Mouse (Mus musculus) CH12.LX (cell line): ENCODE measurements around the gene Frem2. TPM values are rescaled to one million over a fixed set of nuclear protein-coding genes. Genes with fewer than 3 reads are reported as not detected.

ENCODE experiments used
- DNase-seq: peaks from one replicate; pipeline ENCODE4 v3.0.0-alpha.2; 2013; ENCODE audit errors: extremely low read depth
- H3K27ac ChIP-seq: 2 replicates; pipeline ENCODE4 v1.5.1; 2012; ENCODE audit warnings: low read depth, mild to moderate bottlenecking, control low read depth, moderate library complexity; ENCODE audit not compliant: insufficient read depth
- H3K27me3 ChIP-seq: replicated peaks from 2 replicates; pipeline ENCODE3; 2012; ENCODE audit warnings: inconsistent platforms
- H3K36me3 ChIP-seq, 2 experiments: replicated peaks in 1 of 2; 2 replicates each; pipeline versions ENCODE3 to v1.6.1; 2012; ENCODE audit warnings: inconsistent platforms in 1 of 2, low read length in 1 of 2, mild to moderate bottlenecking in 1 of 2, mixed read lengths in 1 of 2, moderate library complexity in 1 of 2; ENCODE audit not compliant: control insufficient read depth in 1 of 2, insufficient read depth in 1 of 2
- H3K4me1 ChIP-seq, 2 experiments: 2 replicates each; pipeline ENCODE4 v1.6.1; 2012; ENCODE audit warnings: inconsistent platforms in 1 of 2, moderate library complexity in 1 of 2; ENCODE audit not compliant: insufficient read depth in 2 of 2, control insufficient read depth in 1 of 2
- H3K4me2 ChIP-seq: 2 replicates; pipeline ENCODE4 v1.6.1; 2012; ENCODE audit warnings: low read depth, mild to moderate bottlenecking, control low read depth; ENCODE audit not compliant: poor library complexity, insufficient read depth, severe bottlenecking
- H3K4me3 ChIP-seq, 3 experiments: fragments of 150-350 bp in 1 of 3; sonication (generic) in 1 of 3; replicated peaks in 1 of 3; 2 replicates each; pipeline versions ENCODE3 to v1.5.1; 2011 to 2012; ENCODE audit warnings: low read depth in 2 of 3, low read length in 2 of 3, mild to moderate bottlenecking in 2 of 3, moderate library complexity in 2 of 3, control low read depth in 1 of 3, improper control_type of control experiment in 1 of 3, inconsistent platforms in 1 of 3, mixed read lengths in 1 of 3; ENCODE audit not compliant: poor library complexity in 1 of 3
- H3K79me2 ChIP-seq: replicated peaks from 2 replicates; pipeline ENCODE4 v1.6.1; 2012; ENCODE audit warnings: mild to moderate bottlenecking, moderate library complexity; ENCODE audit not compliant: control insufficient read depth, poor library complexity, insufficient read depth, severe bottlenecking; ENCODE audit errors: extremely low read depth
- H3K9ac ChIP-seq: 2 replicates; pipeline ENCODE4 v1.6.1; 2012; ENCODE audit warnings: low read depth, mild to moderate bottlenecking, control low read depth, moderate library complexity; ENCODE audit not compliant: insufficient read depth
- H3K9me3 ChIP-seq: replicated peaks from 2 replicates; pipeline ENCODE3; 2012; ENCODE audit warnings: low read length, inconsistent platforms, mixed read lengths
- BHLHE40 ChIP-seq: IDR thresholded peaks from 2 replicates; pipeline ENCODE4 v1.6.1; 2011; ENCODE audit warnings: mild to moderate bottlenecking, low read depth, low read length, improper control_type of control experiment
- CTCF ChIP-seq, 2 experiments: IDR thresholded peaks in 1 of 2; conservative IDR thresholded peaks in 1 of 2; 2 replicates each; pipeline ENCODE4 v1.5.1; 2011 to 2012; ENCODE audit warnings: low read depth in 2 of 2, low read length in 2 of 2, improper control_type of control experiment in 1 of 2, inconsistent platforms in 1 of 2, mild to moderate bottlenecking in 1 of 2, moderate library complexity in 1 of 2
- ELF1 ChIP-seq: IDR thresholded peaks from 2 replicates; pipeline ENCODE4 v1.6.1; 2014; ENCODE audit warnings: low read depth, mild to moderate bottlenecking, inconsistent platforms, low read length, improper control_type of control experiment
- EP300 ChIP-seq: IDR thresholded peaks from 2 replicates; pipeline ENCODE4 v1.6.1; 2011; ENCODE audit warnings: low read length, improper control_type of control experiment
- HCFC1 ChIP-seq: IDR thresholded peaks from 2 replicates; pipeline ENCODE4 v1.6.1; 2012; ENCODE audit warnings: low read depth, mild to moderate bottlenecking, inconsistent platforms, low read length, improper control_type of control experiment
- IRF4 ChIP-seq: IDR thresholded peaks from 2 replicates; pipeline ENCODE4 v1.6.1; 2014; ENCODE audit warnings: low read depth, mild to moderate bottlenecking, inconsistent platforms, low read length, improper control_type of control experiment
- MEF2A ChIP-seq: IDR thresholded peaks from 2 replicates; pipeline ENCODE4 v1.6.1; 2014; ENCODE audit warnings: low read depth, mild to moderate bottlenecking, inconsistent platforms, low read length, improper control_type of control experiment, borderline replicate concordance
- NRF1 ChIP-seq: IDR thresholded peaks from 2 replicates; pipeline ENCODE4 v1.6.1; 2014; ENCODE audit warnings: low read depth, mild to moderate bottlenecking, inconsistent platforms, low read length, improper control_type of control experiment, moderate library complexity
- SMC3 ChIP-seq: IDR thresholded peaks from 2 replicates; pipeline ENCODE4 v1.6.1; 2011; ENCODE audit warnings: low read depth, low read length, improper control_type of control experiment
- USF1 ChIP-seq: IDR thresholded peaks from 2 replicates; pipeline ENCODE4 v1.6.1; 2014; ENCODE audit warnings: low read depth, mild to moderate bottlenecking, inconsistent platforms, low read length, improper control_type of control experiment
- ZNF384 ChIP-seq: IDR thresholded peaks from 2 replicates; pipeline ENCODE4 v1.6.1; 2012; ENCODE audit warnings: low read depth, low read length, improper control_type of control experiment, inconsistent platforms
- dilution Hi-C: fragments of 300-500 bp; cut with MboI; formaldehyde crosslinking; loops from 2 replicates; pipeline ENCODE4 v1.14.3; 2020; ENCODE audit warnings: low sequenced_read_pairs; ENCODE audit not compliant: extremely low pct_unique_long_range_greater_than_20kb, extremely low pct_ligation_motif_present
- in situ Hi-C: fragments of 300-500 bp; cut with MboI; formaldehyde crosslinking; loops from 3 replicates; pipeline ENCODE4 v1.14.3; 2019; ENCODE audit warnings: low sequenced_read_pairs, low pct_ligation_motif_present, low pct_unique_long_range_greater_than_20kb, mixed read lengths
- polyA plus RNA-seq: library from polyadenylated mRNA; unstranded; fragments of >175 nt; gene quantifications from 2 replicates; pipeline ENCODE4 v1.2.1, GENCODE M21; 2012; ENCODE audit warnings: low read depth; ENCODE audit not compliant: insufficient read length
- total RNA-seq, 2 experiments: library from RNA; depleted of rRNA; stranded (reverse); fragments of 300-350 nt in 1 of 2; fragments of >200 nt in 1 of 2; gene quantifications; 2 replicates each; pipeline ENCODE4 v1.2.3; 2012 to 2014

Gene Frem2
- total and polyA plus RNA-seq, 3 experiments, result 0.04 to 0.09 (median 0.04) TPM

GRCm38 (mm10) chr3:53648902-53649301, 8.3 kb downstream of the Frem2 start:
- no peak for TF ChIP-seq ELF1
- peak in 1 of 2 experiments; percentile 14; a peak in 1 of 4 replicates for TF ChIP-seq CTCF (conservative IDR thresholded peaks at IDR 0.05 in 1 of 2, IDR thresholded peaks at IDR 0.05 in 1 of 2; ENCODE audit: low read depth in 2 of 2, low read length in 2 of 2)

DNA sequence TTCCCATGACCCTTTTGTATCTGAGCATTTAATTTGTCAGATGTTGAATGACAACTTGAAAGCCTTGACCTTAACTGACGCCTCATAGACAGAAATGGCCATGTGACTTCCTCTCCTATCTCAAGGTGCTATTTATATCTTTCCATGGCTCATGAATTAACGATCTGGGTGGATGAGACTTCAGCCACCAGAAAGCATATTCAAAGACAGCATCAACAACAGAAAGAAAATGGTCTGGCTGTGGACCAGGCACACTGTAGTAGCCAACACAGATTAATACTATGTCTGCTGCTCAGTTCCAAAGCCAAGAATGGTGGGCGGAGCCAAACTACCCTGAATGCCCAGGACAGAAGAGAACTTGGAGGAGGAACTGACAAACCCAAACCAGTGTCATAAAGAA, 21.2 kb downstream of the Frem2 start:
- no peaks in the 10 kb centered on the region for H3K36me3 ChIP-seq
- no peaks in the 10 kb centered on the region for H3K27me3 ChIP-seq
- H3K79me2 ChIP-seq, result no peaks in the 10 kb centered on the region
- no peak overlapping the region for H3K4me2 ChIP-seq
- no peak overlapping the region for H3K9ac ChIP-seq
- H3K27ac ChIP-seq, result no peak overlapping the region
- in situ Hi-C loops, result no loop called here
- 0 out of 4 replicates have a peak, but pooled peaks cover 0 to 5% of the 10 kb centered on the region in 2 experiments for H3K4me1 ChIP-seq
- H3K9me3 ChIP-seq, result no peaks in the 10 kb centered on the region
- no peak overlapping the region for H3K4me3 ChIP-seq
- dilution Hi-C loops, result no loop called here
- TF ChIP-seq HCFC1, result no peak
- no peak for TF ChIP-seq BHLHE40
- no peak for TF ChIP-seq EP300
- TF ChIP-seq NRF1, result no peak
- TF ChIP-seq ZNF384, result no peak
- DNase-seq, result no peak

More at GRCm38 (mm10) chr3:53648902-53649301, 8.3 kb downstream of the Frem2 start:
- Histone ChIP-seq H3K9me3 (no peaks in the 10 kb centered on the region), H3K9ac (no peak overlapping the region), H3K4me1 (peaks cover 0 to 18% of the 10 kb centered on the region in 2 experiments; a peak in 2 of 4 replicates), H3K27ac (no peak overlapping the region), H3K4me3 (no peak overlapping the region), H3K36me3 (no peaks in the 10 kb centered on the region), H3K27me3 (no peaks in the 10 kb centered on the region), H3K79me2 (no peaks in the 10 kb centered on the region), H3K4me2 (no peak overlapping the region)
- in situ Hi-C loops (no loop called here), dilution Hi-C loops (no loop called here)
- DNase-seq, result peak; percentile 15

GRCm38 (mm10) chr3:53631126-53631525, 26.0 kb downstream of the Frem2 start:
- dilution Hi-C loops (no loop called here), in situ Hi-C loops (no loop called here)
- H3K9ac ChIP-seq, result no peak overlapping the region
- H3K79me2 ChIP-seq, result no peaks in the 10 kb centered on the region
- H3K9me3 ChIP-seq, result no peaks in the 10 kb centered on the region
- no peak for DNase-seq
- H3K36me3 ChIP-seq, result no peaks in the 10 kb centered on the region
- 0 out of 4 replicates have a peak, but pooled peaks cover 0 to 5% of the 10 kb centered on the region in 2 experiments for H3K4me1 ChIP-seq
- no peak overlapping the region for H3K27ac ChIP-seq
- H3K4me2 ChIP-seq, result peak overlapping the region; percentile 29; the same call in 1 of the 2 replicates
- no peak overlapping the region for H3K4me3 ChIP-seq
- no peak for TF ChIP-seq MEF2A
- TF ChIP-seq SMC3, result no peak
- TF ChIP-seq USF1, result no peak
- TF ChIP-seq IRF4, result no peak
- no peaks in the 10 kb centered on the region for H3K27me3 ChIP-seq
